Mouse (Mus musculus): Measurements from ENCODE around the gene Atp8b5. TPM values are rescaled to one million over a fixed set of nuclear protein-coding genes. Genes with fewer than 3 reads are reported as not detected.

Gene Atp8b5
- total RNA-seq, 2 experiments from 2014 or later = 0.12 to 0.23 TPM

GRCm38 (mm10) chr4:43406162-43406971 lies 139.4 kb downstream of the Atp8b5 start:
- peak; percentile 49 to 66 for DNase-seq (ENCODE audit: extremely low spot score in 1 of 2, low spot score in 1 of 2)

DNA sequence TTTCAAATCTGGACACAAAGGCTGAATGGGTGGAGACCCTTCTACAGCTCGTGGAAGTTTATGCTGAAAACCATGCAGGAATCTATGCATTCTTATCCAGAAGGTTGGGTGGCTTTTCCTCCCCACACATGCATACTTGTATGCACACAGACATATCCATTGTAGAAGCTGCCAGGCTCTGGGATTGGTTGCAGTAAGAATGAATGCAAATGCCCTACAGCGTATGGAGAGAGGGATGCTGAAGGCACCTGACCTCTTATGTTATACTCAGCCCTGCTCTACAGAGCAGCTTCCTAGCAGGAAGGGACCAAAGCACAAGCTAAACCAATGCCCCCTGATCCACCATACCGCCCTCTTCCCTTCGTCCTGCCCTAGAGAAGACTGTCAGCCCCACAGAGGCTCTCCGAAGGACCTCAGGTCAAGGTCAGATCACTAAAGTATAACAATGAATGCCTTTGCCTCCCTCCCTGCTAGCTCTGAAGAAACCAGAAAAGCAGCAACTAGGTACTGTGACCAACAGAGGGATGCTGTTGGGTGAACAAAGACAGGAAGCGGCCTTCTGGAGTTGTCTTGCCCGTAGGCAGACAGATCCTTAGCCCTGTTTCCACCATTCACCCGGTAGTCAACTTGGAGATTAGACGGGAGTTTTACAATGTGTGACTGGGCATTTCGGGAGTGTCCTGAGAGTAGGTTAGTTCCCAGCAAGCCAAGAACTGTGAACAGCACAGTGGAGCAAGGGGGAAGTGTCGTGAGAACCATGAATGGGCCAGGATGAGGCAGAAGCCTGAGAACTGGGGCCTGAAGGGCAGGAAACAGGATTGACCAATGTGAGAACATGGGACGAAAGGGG lies 140.3 kb downstream of the Atp8b5 start:
- DNase-seq (ENCODE audit: extremely low spot score in 1 of 2, low spot score in 1 of 2) = no peak

DNA sequence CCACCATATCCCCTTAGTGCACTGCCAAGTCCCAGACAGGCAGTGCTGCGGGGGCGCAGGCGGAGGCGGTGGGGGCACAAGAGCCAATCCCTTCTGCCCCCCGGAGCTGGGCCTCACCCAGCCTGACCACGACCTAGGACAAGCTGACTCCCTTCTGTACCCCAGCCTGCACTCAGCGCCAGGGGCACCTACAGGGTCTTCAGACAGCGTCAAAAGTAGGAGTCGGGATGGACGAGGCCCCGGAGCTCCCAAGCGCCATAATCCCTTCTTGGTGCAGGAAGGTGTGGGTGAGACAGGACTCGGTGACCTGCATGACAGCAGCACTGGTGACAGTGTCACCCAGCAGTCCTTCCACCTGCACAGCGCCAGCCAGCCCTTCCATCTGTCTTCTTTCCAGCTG lies 147.8 kb downstream of the Atp8b5 start:
- DNase-seq (ENCODE audit: extremely low spot score in 1 of 2, low spot score in 1 of 2) = no peak

- DNase-seq (ENCODE audit: extremely low spot score in 1 of 2, low spot score in 1 of 2) = no peak
Observed at GRCm38 (mm10) chr4:43415221-43416070, 148.5 kb downstream of the Atp8b5 start.

GRCm38 (mm10) chr4:43416071-43416490 lies 149.1 kb downstream of the Atp8b5 start:
- DNase-seq (ENCODE audit: extremely low spot score in 1 of 2, low spot score in 1 of 2) = no peak

- DNase-seq (ENCODE audit: extremely low spot score in 1 of 2, low spot score in 1 of 2) = no peak
Observed at GRCm38 (mm10) chr4:43417269-43418062, 150.5 kb downstream of the Atp8b5 start.

DNA sequence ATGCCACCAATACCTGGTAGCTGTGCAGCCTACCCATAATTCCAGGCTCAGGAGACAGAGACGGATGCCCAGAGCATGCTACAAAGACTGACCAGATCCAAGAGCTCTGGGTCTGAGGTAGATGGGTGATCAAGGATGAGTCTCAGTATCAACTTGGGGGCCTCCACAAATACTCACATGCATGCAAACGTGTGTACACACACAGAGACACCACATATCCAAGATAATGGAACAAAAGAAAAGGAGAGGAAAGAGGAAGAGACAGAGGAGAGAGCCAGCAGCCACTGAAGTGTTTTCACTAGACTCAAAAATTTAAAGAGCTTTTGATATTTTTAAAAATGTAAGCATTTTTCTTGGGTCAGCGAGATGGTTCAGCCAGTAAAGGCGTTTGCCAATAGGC lies 151.5 kb downstream of the Atp8b5 start:
- DNase-seq (ENCODE audit: extremely low spot score in 1 of 2, low spot score in 1 of 2) = no peak

DNA sequence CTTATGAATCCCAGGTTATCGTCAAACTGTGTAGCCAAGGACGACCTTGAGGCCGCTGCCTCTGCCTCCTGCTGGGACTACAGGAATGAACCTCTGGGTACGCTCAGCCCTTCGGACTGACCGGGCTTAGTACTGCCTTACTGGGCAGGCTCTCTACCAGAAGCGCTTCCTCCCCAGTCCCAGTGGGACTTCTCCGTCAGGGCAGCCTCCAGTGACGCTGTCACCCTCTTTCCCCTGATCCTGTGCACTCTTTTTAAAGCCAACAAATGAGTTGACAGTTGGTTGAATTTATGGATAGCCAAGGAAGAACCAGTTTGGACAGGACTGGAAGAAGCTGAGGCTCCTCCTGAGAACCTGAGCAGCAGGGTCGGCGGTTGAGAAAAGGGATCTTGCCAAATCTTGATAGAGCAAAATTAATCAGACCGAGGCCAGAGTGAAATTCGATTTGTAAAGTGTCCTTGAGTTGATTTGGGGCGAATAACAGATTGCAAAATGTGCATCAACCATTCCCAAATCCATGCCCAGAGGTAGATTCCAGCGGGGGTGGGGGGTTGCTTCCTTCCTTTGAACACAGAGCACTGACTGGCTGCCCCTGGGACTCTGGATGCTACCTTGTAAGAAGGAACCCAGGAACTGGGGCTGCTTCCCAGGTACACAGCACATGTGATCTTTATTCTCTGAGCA lies 152.2 kb downstream of the Atp8b5 start:
- DNase-seq (ENCODE audit: extremely low spot score in 1 of 2, low spot score in 1 of 2) = no peak

DNA sequence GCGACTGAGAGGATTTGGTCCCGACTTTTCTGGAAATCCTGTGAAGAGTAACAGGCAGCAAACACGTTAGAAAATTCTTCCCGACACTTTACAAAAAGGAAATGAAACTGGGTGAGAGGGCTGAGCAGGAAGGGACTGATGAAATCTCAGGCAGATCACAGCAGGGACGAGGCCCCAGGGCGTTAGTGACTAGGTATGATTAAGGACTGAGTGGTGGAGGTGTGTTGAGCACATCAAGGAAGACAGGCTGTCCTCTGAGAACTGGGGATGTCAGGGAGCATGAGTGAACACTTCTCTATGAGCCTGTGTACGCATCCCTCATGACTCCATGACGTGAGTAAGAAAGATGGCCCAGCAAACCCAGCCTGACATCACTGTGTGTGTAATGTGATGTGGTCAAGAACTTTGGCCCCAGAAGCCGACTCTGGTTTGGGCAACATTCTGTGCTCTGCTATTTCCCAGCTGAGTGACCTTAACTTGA lies 152.9 kb downstream of the Atp8b5 start:
- DNase-seq (ENCODE audit: extremely low spot score in 1 of 2, low spot score in 1 of 2) = no peak

GRCm38 (mm10) chr4:43420305-43420704 lies 153.3 kb downstream of the Atp8b5 start:
- DNase-seq (ENCODE audit: extremely low spot score in 1 of 2, low spot score in 1 of 2) = peak; percentile 61 to 73

DNA sequence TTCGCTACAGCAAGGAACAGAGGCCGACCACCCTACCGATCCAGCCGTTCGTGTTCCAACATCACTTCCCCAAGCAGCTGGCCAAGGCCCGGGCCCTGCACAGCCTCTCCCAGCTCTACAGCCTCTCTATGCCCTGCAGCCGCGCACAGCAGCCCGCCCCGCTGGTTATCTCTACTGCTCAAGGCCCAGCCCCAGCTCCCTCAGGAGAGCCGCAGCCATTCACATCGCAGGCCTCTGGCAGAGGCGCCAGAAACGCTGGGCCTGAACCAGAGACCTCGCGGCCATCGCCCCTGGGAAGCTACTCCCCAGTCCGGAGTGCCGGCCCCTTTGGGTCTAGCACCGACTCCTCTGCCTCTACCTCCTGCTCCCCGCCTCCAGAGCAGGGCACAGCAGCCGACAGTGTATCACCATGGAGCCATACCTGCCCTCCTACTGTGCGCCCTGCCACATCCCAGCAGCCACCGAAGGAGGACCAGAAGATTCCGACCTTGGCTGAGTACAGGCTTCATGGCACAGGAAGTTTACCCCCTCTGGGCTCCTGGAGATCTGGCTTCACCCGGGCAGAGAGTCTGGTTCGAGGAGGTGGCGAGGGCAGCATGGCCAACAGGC lies 154.8 kb downstream of the Atp8b5 start:
- DNase-seq (ENCODE audit: extremely low spot score in 1 of 2, low spot score in 1 of 2) = no peak

Other genes starting within 250 kb of the Atp8b5 start
- gene Pigo, start 241.3 kb upstream of the Atp8b5 start, total RNA-seq (2021) = 10 to 100 TPM; 33.9 TPM
- gene Stoml2, start 235.4 kb upstream of the Atp8b5 start, total RNA-seq (2021) = 100 to 1,000 TPM in 1 of 2 experiments, 10 to 100 TPM in 1; 85.6 to 108 TPM
- gene Fam214b, start 220.9 kb upstream of the Atp8b5 start, total RNA-seq (2021) = 10 to 100 TPM; 32.9 to 37.7 TPM
- 10 to 100 TPM; 32.7 to 49.6 TPM for gene Unc13b, start 208.2 kb upstream of the Atp8b5 start, total RNA-seq (2021)
- gene Rusc2, start 114.8 kb downstream of the Atp8b5 start, total RNA-seq (2021) = 100 to 1,000 TPM; 122 to 123 TPM
- gene Fam166b, start 162.0 kb downstream of the Atp8b5 start, total RNA-seq (2021) = 1 to 10 TPM in 1 of 2 experiments, under 1 TPM in 1; 0.59 to 3.1 TPM
- 10 to 100 TPM; 74.1 to 77.6 TPM for gene Tesk1, start 174.8 kb downstream of the Atp8b5 start, total RNA-seq (2021)
- under 1 TPM in 1 of 2 experiments, not detected in 1; 0.22 TPM for gene Cd72, start 187.5 kb downstream of the Atp8b5 start, total RNA-seq (2021)
- gene Sit1, start 216.6 kb downstream of the Atp8b5 start, total RNA-seq (2021) = not detected
- 10 to 100 TPM; 23.5 to 28.1 TPM for gene Ccdc107, start 225.7 kb downstream of the Atp8b5 start, total RNA-seq (2021)
- gene Arhgef39, start 232.5 kb downstream of the Atp8b5 start, total RNA-seq (2021) = under 1 TPM; 0.27 to 0.70 TPM
- under 1 TPM; 0.22 to 0.35 TPM for gene Car9, start 239.8 kb downstream of the Atp8b5 start, total RNA-seq (2021)